Mouse (Mus musculus) heart, postnatal 0 days (tissue): ENCODE results near the gene Cadps. TPM values are rescaled to one million over a fixed set of nuclear protein-coding genes. Genes with fewer than 3 reads are reported as not detected.

ENCODE experiments used
- ATAC-seq: fragments of 200-750 bp; cut with Nextera tagmentation; 2 replicates; pipeline ENCODE4 v1.8.0; 2017; ENCODE audit warnings: low read depth, moderate number of reproducible peaks, moderate library complexity; ENCODE audit not compliant: insufficient read depth
- DNase-seq: peaks from one replicate; pipeline ENCODE4 v3.0.0-alpha.2; 2016; ENCODE audit warnings: low spot score
- H3K27ac ChIP-seq: fragments of 300-500 bp; sonication (generic); 2 replicates; pipeline ENCODE4 v1.5.1; 2014; ENCODE audit warnings: low read depth, mild to moderate bottlenecking
- H3K27me3 ChIP-seq: fragments of 300-500 bp; sonication (generic); 2 replicates; pipeline ENCODE4 v1.6.1; 2014; ENCODE audit warnings: low read length, mixed read lengths; ENCODE audit not compliant: control insufficient read depth, insufficient read depth
- H3K36me3 ChIP-seq: fragments of 300-500 bp; sonication (generic); replicated peaks from 2 replicates; pipeline ENCODE4 v1.6.1; 2014; ENCODE audit warnings: low read length, mixed read lengths; ENCODE audit not compliant: control insufficient read depth, insufficient read depth
- H3K4me1 ChIP-seq: fragments of 300-500 bp; sonication (generic); 2 replicates; pipeline ENCODE4 v1.6.1; 2014; ENCODE audit warnings: antibody characterized with exemption; ENCODE audit not compliant: control insufficient read depth, insufficient read depth
- H3K4me2 ChIP-seq: fragments of 300-500 bp; sonication (generic); 2 replicates; pipeline ENCODE4 v1.6.1; 2014; ENCODE audit warnings: low read depth, mild to moderate bottlenecking, low read length, moderate library complexity
- H3K4me3 ChIP-seq: fragments of 300-500 bp; sonication (generic); 2 replicates; pipeline ENCODE4 v1.5.1; 2014; ENCODE audit warnings: low read depth, low read length
- H3K9ac ChIP-seq: fragments of 300-500 bp; sonication (generic); replicated peaks from 2 replicates; pipeline ENCODE4 v1.6.1; 2014; ENCODE audit warnings: low read depth, low read length, mixed read lengths
- H3K9me3 ChIP-seq: fragments of 300-500 bp; sonication (generic); replicated peaks from 2 replicates; pipeline ENCODE4 v1.6.1; 2016; ENCODE audit warnings: low read length; ENCODE audit not compliant: control insufficient read depth
- CTCF ChIP-seq: IDR thresholded peaks from 2 replicates; pipeline ENCODE4 v1.5.1; 2016; ENCODE audit warnings: antibody characterized with exemption, control low read depth, low read depth
- EP300 ChIP-seq: IDR thresholded peaks from 2 replicates; pipeline ENCODE4 v1.6.1; 2016; ENCODE audit warnings: antibody characterized with exemption, low read depth
- WGBS: fragments of 180-500 bp; shearing (Covaris S2); extraction: QIAGEN DNeasy Blood & Tissue Kit; methylation state at CpG from one replicate; pipeline ENCODE4 v1.1.7; 2014; 5-methylcytosine and 5-hydroxymethylcytosine counted together
- polyA plus RNA-seq: library from polyadenylated mRNA; unstranded; fragments of >200 nt; fragmentation: Nextera tagmentation; extraction: Ambion mirVana; gene quantifications from 2 replicates; pipeline ENCODE4 v1.2.1, GENCODE M21; 2015
- total RNA-seq: library from RNA; depleted of rRNA; stranded (reverse); fragments of >200 nt; gene quantifications from 2 replicates; pipeline ENCODE4 v1.2.3, GENCODE M21; 2014; ENCODE audit warnings: low replicate concordance; rRNA removed

Gene Cadps
- total RNA-seq = 0.23 and 5.2 TPM in 2 replicates
- polyA plus RNA-seq = 0.03 and 0.11 TPM in 2 replicates

DNA sequence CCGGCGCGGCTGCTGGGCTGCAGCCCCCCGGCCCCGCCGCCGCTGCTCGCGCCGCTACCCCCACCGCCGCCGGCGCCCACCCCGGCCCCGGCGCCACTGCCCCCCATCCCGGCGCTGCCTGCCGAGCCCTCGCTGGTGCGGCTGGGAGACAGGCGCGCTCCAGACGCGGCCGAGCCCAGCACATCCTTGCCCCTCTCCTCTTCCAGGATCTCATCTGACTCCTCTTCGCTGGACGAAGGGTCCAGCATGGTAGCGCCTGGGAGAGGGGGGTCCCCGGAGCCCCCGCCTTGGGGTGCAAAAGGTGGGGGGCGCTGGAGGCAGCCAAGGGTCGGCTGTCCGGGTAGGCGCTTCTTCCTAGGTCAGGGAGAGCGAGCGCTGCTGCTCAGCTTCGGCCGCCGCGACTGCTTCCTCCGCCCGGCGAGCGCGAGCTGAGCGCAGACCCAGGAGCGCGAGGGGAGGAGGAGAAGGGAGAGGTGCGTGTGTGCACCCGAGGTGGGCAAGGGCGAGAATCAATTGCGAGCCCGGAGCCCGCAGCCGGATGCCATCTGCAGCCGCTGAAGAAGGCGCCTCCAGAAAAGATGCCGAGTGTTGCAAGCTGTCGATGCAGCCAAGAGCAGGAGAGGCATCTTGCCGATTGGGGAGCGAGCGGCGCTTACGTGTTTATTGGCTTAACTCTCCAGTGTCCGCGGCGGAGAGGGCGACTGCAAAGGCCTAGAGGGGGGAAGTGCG is at the start of gene Cadps:
Cadps (minus strand) TSS at position 589 of the 729 bp plus-strand sequence.
- peak within 1 kb of the TSS; percentile 49 for H3K4me3 ChIP-seq
- WGBS = 2% methylated on average over 49 of the region's 71 CpGs
- no peaks in the 10 kb centered on the region for H3K9me3 ChIP-seq
- DNase-seq (no peak), ATAC-seq (no peak)
- H3K27ac ChIP-seq = no peak within 1 kb of the TSS
- peak within 1 kb of the TSS; percentile 81 for H3K4me2 ChIP-seq
- no peak within 1 kb of the TSS for H3K9ac ChIP-seq
- peaks cover 23% of the 10 kb centered on the region for H3K4me1 ChIP-seq
- no peaks in the 10 kb centered on the region for H3K36me3 ChIP-seq
- TF ChIP-seq CTCF = no peak
- TF ChIP-seq EP300 = no peak
- H3K27me3 ChIP-seq = peaks cover 21% of the 10 kb centered on the region

DNA sequence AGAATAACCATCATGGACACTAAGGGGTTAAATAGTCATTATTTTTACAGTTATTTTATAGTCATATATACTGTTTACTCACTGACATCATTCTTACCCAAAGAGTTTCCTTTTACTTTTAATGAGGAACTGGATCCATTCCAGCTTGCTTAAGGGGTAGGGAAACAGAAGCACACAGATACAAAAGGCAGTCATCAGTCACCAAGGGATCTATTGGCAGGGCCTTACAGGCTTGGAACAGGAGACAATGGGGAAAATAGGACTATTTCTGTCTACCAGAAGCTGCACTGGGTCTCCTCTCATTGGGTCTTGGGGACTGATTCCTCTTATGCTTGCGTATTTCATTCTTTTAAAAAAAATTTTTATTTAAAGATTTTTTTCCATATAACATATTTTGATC is 46.7 kb upstream of the Cadps start:
- TF ChIP-seq CTCF (no peak), EP300 (no peak)
- Histone ChIP-seq H3K4me2 (no peak overlapping the region), H3K9ac (no peak overlapping the region), H3K36me3 (no peaks in the 10 kb centered on the region), H3K4me1 (no peaks in the 10 kb centered on the region), H3K27me3 (no peaks in the 10 kb centered on the region), H3K9me3 (no peaks in the 10 kb centered on the region), H3K27ac (no peak overlapping the region), H3K4me3 (no peak overlapping the region)
- WGBS = 81% methylated on average over 1 of the region's 1 CpGs
- ATAC-seq = no peak
- DNase-seq = no peak

DNA sequence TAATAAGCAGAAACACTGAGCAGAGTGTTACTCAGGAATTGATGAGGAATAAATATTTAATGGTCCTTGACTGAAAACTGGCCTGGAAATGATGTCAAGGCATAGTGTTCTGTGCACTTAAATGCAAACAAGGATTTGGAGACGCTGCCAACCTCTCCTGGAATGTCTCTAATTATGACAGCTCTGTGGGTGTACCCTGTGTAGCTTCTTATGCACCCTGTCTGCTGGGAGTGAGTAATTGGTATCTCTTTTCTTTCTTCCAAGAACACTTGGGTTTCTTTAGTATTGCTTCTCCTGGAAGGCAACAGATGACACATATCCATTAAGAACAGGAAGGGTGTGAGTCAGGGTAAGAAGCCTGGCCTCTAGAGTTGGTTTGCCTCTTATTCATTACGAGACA is 42.4 kb upstream of the Cadps start:
- no peak for ATAC-seq
- 55% methylated on average over 2 of the region's 2 CpGs for WGBS
- H3K4me2 ChIP-seq = no peak overlapping the region

DNA sequence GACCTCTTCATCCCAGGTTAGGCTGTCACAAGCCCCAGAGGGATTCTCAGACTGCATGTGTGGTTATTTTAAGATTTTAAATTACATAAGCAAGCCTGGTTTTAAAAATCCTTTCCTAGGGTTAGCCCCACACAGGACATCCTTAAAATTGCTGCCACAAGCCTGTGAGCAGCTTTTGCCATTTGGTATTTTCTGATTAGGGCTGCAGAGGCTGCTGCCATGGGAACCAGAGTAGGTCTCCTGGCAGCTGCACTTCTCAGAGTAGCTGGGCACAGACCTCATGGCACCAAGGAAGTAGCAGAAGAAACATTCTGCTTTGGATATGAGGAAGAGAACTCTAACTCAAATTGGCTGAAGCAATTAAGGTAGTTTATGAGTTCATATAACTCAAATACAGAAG is 21.0 kb upstream of the Cadps start:
- Histone ChIP-seq H3K4me1 (no peaks in the 10 kb centered on the region), H3K4me2 (no peak overlapping the region), H3K9ac (no peak overlapping the region), H3K36me3 (no peaks in the 10 kb centered on the region), H3K4me3 (no peak overlapping the region), H3K27me3 (no peaks in the 10 kb centered on the region), H3K9me3 (no peaks in the 10 kb centered on the region), H3K27ac (no peak overlapping the region)
- TF ChIP-seq EP300 = no peak
- no peak for TF ChIP-seq CTCF
- ATAC-seq (no peak), DNase-seq (no peak)

More for the DNA sequence above, 42.4 kb upstream of the Cadps start:
- H3K27ac ChIP-seq = no peak overlapping the region
- no peak overlapping the region for H3K9ac ChIP-seq
- H3K36me3 ChIP-seq = no peaks in the 10 kb centered on the region
- no peak overlapping the region for H3K4me3 ChIP-seq
- no peak for TF ChIP-seq EP300
- TF ChIP-seq CTCF = no peak
- H3K27me3 ChIP-seq = no peaks in the 10 kb centered on the region
- no peak for DNase-seq
- H3K4me1 ChIP-seq = no peaks in the 10 kb centered on the region
- H3K9me3 ChIP-seq = no peaks in the 10 kb centered on the region

DNA sequence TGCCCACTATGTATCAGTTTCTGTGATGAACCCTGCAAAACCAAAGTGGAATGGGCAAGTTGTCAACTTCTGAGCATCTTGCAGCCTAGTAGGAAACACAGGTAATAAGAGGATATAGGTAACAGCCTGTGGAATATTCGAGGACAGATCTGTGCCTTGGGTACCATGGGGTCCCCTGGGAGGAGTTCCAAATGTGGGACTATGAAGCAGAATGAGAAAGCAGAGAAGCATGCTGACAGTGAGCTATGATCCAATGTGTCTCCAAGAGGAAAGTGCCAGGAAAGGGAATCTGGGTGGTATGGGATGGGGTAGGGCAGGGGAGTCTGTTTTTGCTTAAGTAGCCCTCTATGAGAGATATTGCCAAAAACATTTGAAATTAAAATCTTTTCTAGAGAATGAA is 16.6 kb upstream of the Cadps start:
- no peak for ATAC-seq

DNA sequence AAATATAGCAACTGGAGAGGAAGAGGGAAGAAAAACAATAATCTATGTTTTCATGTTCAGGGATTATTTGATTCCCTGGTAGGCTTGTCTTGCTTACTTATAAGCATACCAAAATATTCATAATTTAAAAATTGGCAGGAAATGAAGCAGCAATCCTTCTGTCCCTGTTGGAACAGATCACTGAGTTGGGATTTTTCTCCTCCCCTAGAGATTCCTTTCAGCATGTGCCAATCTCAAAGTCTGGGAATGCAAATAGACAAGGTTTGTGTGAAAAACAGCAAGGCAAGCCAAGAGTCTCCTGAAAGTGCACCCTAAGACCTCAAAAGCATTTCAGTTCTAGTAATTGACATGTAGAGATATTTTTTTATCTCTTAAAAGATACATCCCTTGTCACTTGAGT is 16.1 kb upstream of the Cadps start:
- no peak overlapping the region for H3K9ac ChIP-seq
- no peak overlapping the region for H3K4me2 ChIP-seq
- no peak overlapping the region for H3K4me3 ChIP-seq
- H3K27ac ChIP-seq = no peak overlapping the region
- DNase-seq (no peak), ATAC-seq (no peak)
- TF ChIP-seq EP300 (no peak), CTCF (no peak)
- no peaks in the 10 kb centered on the region for H3K36me3 ChIP-seq
- no peaks in the 10 kb centered on the region for H3K9me3 ChIP-seq
- no peaks in the 10 kb centered on the region for H3K27me3 ChIP-seq
- no peaks in the 10 kb centered on the region for H3K4me1 ChIP-seq

More for the DNA sequence above, 16.6 kb upstream of the Cadps start:
- Histone ChIP-seq H3K9ac (no peak overlapping the region), H3K27ac (no peak overlapping the region), H3K27me3 (no peaks in the 10 kb centered on the region), H3K36me3 (no peaks in the 10 kb centered on the region), H3K4me1 (no peaks in the 10 kb centered on the region), H3K4me2 (no peak overlapping the region), H3K9me3 (no peaks in the 10 kb centered on the region), H3K4me3 (no peak overlapping the region)
- WGBS = 20% methylated on average over 1 of the region's 1 CpGs
- no peak for TF ChIP-seq EP300
- DNase-seq = no peak
